Mouse (Mus musculus): ENCODE results near the gene Ank3.

DNA sequence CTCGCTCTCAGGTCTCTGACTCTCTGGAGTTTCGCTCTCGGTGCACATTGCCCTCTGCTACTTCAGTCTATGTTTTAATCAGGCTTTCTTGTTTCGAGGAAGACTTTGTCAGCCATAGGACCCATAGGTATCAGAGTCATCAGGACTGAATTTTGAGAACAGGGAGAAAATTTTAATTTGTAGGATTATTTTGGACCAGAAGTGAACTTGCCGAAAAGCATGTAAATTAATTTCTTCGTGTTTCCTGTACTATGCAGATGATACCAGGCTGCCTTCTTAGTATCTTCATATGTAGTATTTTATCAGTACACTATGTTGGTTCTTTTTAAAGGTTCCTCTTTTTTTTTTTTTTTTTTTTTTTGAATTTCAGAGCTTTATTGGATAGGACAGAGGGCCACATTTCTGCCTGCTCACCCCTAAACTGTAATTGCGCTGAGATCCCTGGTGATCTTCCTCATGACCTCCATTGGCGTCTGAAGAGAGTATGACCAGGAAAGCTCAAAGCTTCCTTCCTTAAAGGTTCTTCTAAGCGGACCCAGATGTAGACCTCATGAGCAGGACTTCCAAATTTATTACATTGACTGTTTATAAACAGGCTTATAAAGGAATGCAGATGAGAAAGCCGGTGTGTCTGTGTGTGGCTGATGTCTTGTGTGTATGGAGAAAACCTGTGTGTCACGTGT, 551.8 kb downstream of the Ank3 start:
- TF ChIP-seq CTCF (IDR thresholded peaks at IDR 0.05; ENCODE audit: control insufficient read depth, insufficient read depth, low read length) (no peak), POLR2A (IDR thresholded peaks at IDR 0.05; ENCODE audit: borderline replicate concordance, control insufficient read depth, low read depth, low read length) (no peak)
